ENCODE assay signal across 16 mouse cellular contexts in genomic region chr7:25812195-25812594, GRCm38 (mm10).
"Had no signal": no experiment of that assay in that cellular context is flagged by ENCODE, and none has a peak within 500 bp of the region (broad histone marks: within the 10 kb centered on the region; RNA-seq: fewer than 3 reads in every experiment).

No protein-coding gene starts in this region.

- H3K27me3 ChIP-seq: stomach, embryonic 15.5 days had no signal

- H3K36me3 ChIP-seq: lung, embryonic 15.5 days; midbrain, embryonic 10.5 days; midbrain, embryonic 12.5 days; neural tube, embryonic 13.5 days; neural tube, embryonic 15.5 days; stomach, embryonic 15.5 days had no signal

- DNase-seq: liver, postnatal 0 days; lung, adult 2 months; lung, postnatal 4 days; midbrain, embryonic 14.5 days; right cerebral cortex, adult 18-20 months; right cerebral cortex, postnatal 25 days; thymus, adult 2 months; thymus, postnatal 25 days; thymus, postnatal 4 days had no signal

- H3K4me3 ChIP-seq: lung, embryonic 15.5 days; midbrain, embryonic 10.5 days; midbrain, embryonic 12.5 days; myocyte; neural tube, embryonic 13.5 days; neural tube, embryonic 15.5 days; stomach, embryonic 15.5 days had no signal
